Mouse (Mus musculus) ES-E14 (cell line): Measurements from ENCODE around the gene Pik3ap1.

Experiments used
- CHD2 ChIP-seq: IDR thresholded peaks from 2 replicates; pipeline ENCODE4 v1.6.1; 2014; ENCODE audit warnings: mild to moderate bottlenecking, low read depth, low read length, inconsistent platforms
- MAFK ChIP-seq: IDR thresholded peaks from 2 replicates; pipeline ENCODE4 v1.6.1; 2014; ENCODE audit warnings: mild to moderate bottlenecking, low read depth, low read length, inconsistent platforms; ENCODE audit not compliant: insufficient read depth

GRCm38 (mm10) chr19:41365570-41365969 is 19.3 kb downstream of the Pik3ap1 start:
- TF ChIP-seq MAFK (no peak), CHD2 (no peak)
